Mouse (Mus musculus) intestine, postnatal 0 days (tissue): ENCODE data around the gene Rpl35a. TPM values are rescaled to one million over a fixed set of nuclear protein-coding genes. Genes with fewer than 3 reads are reported as not detected.
A peak's percentile ranks its signal among the peaks of the same experiment; 100 is the strongest.
"Not testable (repeated sequence)": the region's sequence is repeated elsewhere in the genome, so short reads cannot be mapped to it uniquely, and the experiment has no call there.

Source experiments
- ATAC-seq: fragments of 200-750 bp; cut with Nextera tagmentation; 2 replicates; pipeline ENCODE4 v1.8.0; 2017; ENCODE audit warnings: mild to moderate bottlenecking, moderate TSS enrichment, moderate library complexity
- H3K27ac ChIP-seq: fragments of 300-500 bp; sonication (generic); 2 replicates; pipeline ENCODE4 v1.5.1; 2014; ENCODE audit warnings: mild to moderate bottlenecking, low read depth, low read length, moderate library complexity
- H3K27me3 ChIP-seq: fragments of 300-500 bp; sonication (generic); replicated peaks from 2 replicates; pipeline ENCODE4 v1.6.1; 2014; ENCODE audit warnings: low read length, mixed read lengths; ENCODE audit not compliant: control insufficient read depth, insufficient read depth
- H3K36me3 ChIP-seq: fragments of 300-500 bp; sonication (generic); 2 replicates; pipeline ENCODE4 v1.6.1; 2014; ENCODE audit warnings: mild to moderate bottlenecking, moderate library complexity; ENCODE audit not compliant: control insufficient read depth, insufficient read depth
- H3K4me1 ChIP-seq: fragments of 300-500 bp; sonication (generic); replicated peaks from 2 replicates; pipeline ENCODE4 v1.6.1; 2014; ENCODE audit warnings: antibody characterized with exemption, low read length, mixed read lengths; ENCODE audit not compliant: control insufficient read depth, insufficient read depth
- H3K4me2 ChIP-seq: fragments of 300-500 bp; sonication (generic); replicated peaks from 2 replicates; pipeline ENCODE4 v1.6.1; 2014; ENCODE audit warnings: low read depth, mild to moderate bottlenecking, moderate library complexity
- H3K4me3 ChIP-seq: fragments of 300-500 bp; sonication (generic); 2 replicates; pipeline ENCODE4 v1.5.1; 2014; ENCODE audit warnings: low read depth, low read length
- H3K9ac ChIP-seq: fragments of 300-500 bp; sonication (generic); 2 replicates; pipeline ENCODE4 v1.6.1; 2014; ENCODE audit warnings: mild to moderate bottlenecking, low read depth, low read length
- H3K9me3 ChIP-seq: fragments of 300-500 bp; sonication (generic); 2 replicates; pipeline ENCODE4 v1.6.1; 2016; ENCODE audit warnings: mixed run types; ENCODE audit not compliant: control insufficient read depth
- CTCF ChIP-seq: sonication (generic); IDR thresholded peaks from 2 replicates; pipeline ENCODE4 v1.5.1; 2016; ENCODE audit warnings: low read depth, mild to moderate bottlenecking, control low read depth, antibody characterized with exemption, moderate library complexity
- WGBS: fragments of 180-500 bp; shearing (Covaris S2); extraction: QIAGEN DNeasy Blood & Tissue Kit; methylation state at CpG from one replicate; pipeline ENCODE4 v1.1.7; 2014; 5-methylcytosine and 5-hydroxymethylcytosine counted together
- polyA plus RNA-seq: library from polyadenylated mRNA; unstranded; fragments of >200 nt; fragmentation: Nextera tagmentation; extraction: Ambion mirVana; gene quantifications from 2 replicates; pipeline ENCODE4 v1.2.1, GENCODE M21; 2015

Gene Rpl35a
- polyA plus RNA-seq, 1 experiment from 2014 or later, result 645 TPM

- Histone ChIP-seq H3K27ac (no peak overlapping the region), H3K4me2 (no peak overlapping the region), H3K4me1 (no peaks in the 10 kb centered on the region), H3K4me3 (no peak overlapping the region), H3K9ac (no peak overlapping the region), H3K9me3 (no peaks in the 10 kb centered on the region), H3K36me3 (no peaks in the 10 kb centered on the region), H3K27me3 (no peaks in the 10 kb centered on the region)
- no peak for TF ChIP-seq CTCF
- ATAC-seq, result no peak
- WGBS, result 68% methylated on average over 2 of the region's 2 CpGs
These were observed 7.6 kb upstream of the Rpl35a start for GRCm38 (mm10) chr16:33048686-33049085.

GRCm38 (mm10) chr16:33049809-33050208 is 6.4 kb upstream of the Rpl35a start:
- 85% methylated on average over 16 of the region's 16 CpGs for WGBS

GRCm38 (mm10) chr16:33053141-33053540 is 3.1 kb upstream of the Rpl35a start:
- 68% methylated on average over 5 of the region's 5 CpGs for WGBS
- Histone ChIP-seq H3K9me3 (no peaks in the 10 kb centered on the region), H3K36me3 (peaks cover 3% of the 10 kb centered on the region; the same call in 1 of the 2 replicates), H3K4me1 (0 out of 2 replicates have a peak, but pooled peaks cover 2% of the 10 kb centered on the region), H3K27me3 (no peaks in the 10 kb centered on the region), H3K4me3 (no peak overlapping the region), H3K27ac (no peak overlapping the region), H3K4me2 (no peak overlapping the region), H3K9ac (no peak overlapping the region)
- TF ChIP-seq CTCF, result no peak
- ATAC-seq, result no peak

More at GRCm38 (mm10) chr16:33049809-33050208, 6.4 kb upstream of the Rpl35a start:
- Histone ChIP-seq H3K36me3 (no peaks in the 10 kb centered on the region), H3K9me3 (no peaks in the 10 kb centered on the region), H3K27ac (no peak overlapping the region), H3K4me2 (no peak overlapping the region), H3K4me1 (no peaks in the 10 kb centered on the region), H3K27me3 (no peaks in the 10 kb centered on the region), H3K9ac (no peak overlapping the region), H3K4me3 (no peak overlapping the region)
- ATAC-seq, result no peak
- TF ChIP-seq CTCF, result no peak

- 86% methylated on average over 2 of the region's 2 CpGs for WGBS
- not testable (repeated sequence) for ATAC-seq
These were observed 1.3 kb upstream of the Rpl35a start for GRCm38 (mm10) chr16:33054927-33055326.

GRCm38 (mm10) chr16:33055655-33056054 is 598 bp upstream of the Rpl35a start:
- no peak overlapping the region for H3K27ac ChIP-seq
- 0 out of 2 replicates have a peak, but pooled peaks have one; percentile 0 for ATAC-seq
- H3K4me1 ChIP-seq, result 0 out of 2 replicates have a peak, but pooled peaks cover 8% of the 10 kb centered on the region
- peak overlapping the region; percentile 97 for H3K4me3 ChIP-seq
- WGBS, result 18% methylated on average over 10 of the region's 10 CpGs
- H3K27me3 ChIP-seq, result no peaks in the 10 kb centered on the region
- H3K36me3 ChIP-seq, result peaks cover 24% of the 10 kb centered on the region
- peak overlapping the region; percentile 74 for H3K4me2 ChIP-seq
- H3K9me3 ChIP-seq, result no peaks in the 10 kb centered on the region
- H3K9ac ChIP-seq, result no peak overlapping the region
- TF ChIP-seq CTCF, result no peak

More at GRCm38 (mm10) chr16:33054927-33055326, 1.3 kb upstream of the Rpl35a start:
- H3K4me1 ChIP-seq, H3K9ac ChIP-seq, H3K27ac ChIP-seq, H3K27me3 ChIP-seq, H3K4me3 ChIP-seq, H3K4me2 ChIP-seq, H3K9me3 ChIP-seq: not testable (repeated sequence)
- peaks cover 18% of the 10 kb centered on the region for H3K36me3 ChIP-seq

GRCm38 (mm10) chr16:33056786-33057185 is 533 bp downstream of the Rpl35a start:
- Histone ChIP-seq H3K4me1 (0 out of 2 replicates have a peak, but pooled peaks cover 8% of the 10 kb centered on the region), H3K4me2 (peak overlapping the region; percentile 74), H3K9me3 (no peaks in the 10 kb centered on the region), H3K36me3 (peaks cover 28% of the 10 kb centered on the region), H3K4me3 (peak overlapping the region; percentile 97), H3K9ac (peak overlapping the region; percentile 94), H3K27me3 (no peaks in the 10 kb centered on the region), H3K27ac (peak overlapping the region; percentile 83)
- no peak for TF ChIP-seq CTCF
- WGBS, result under 1% methylated on average over 24 of the region's 24 CpGs
- ATAC-seq, result peak; percentile 34
